Mouse (Mus musculus) stomach, postnatal 0 days (tissue): Measurements from ENCODE around the gene Ttc4. TPM values are rescaled to one million over a fixed set of nuclear protein-coding genes. Genes with fewer than 3 reads are reported as not detected.
A peak's percentile ranks its signal among the peaks of the same experiment; 100 is the strongest.

ENCODE experiments used
- ATAC-seq: fragments of 200-750 bp; cut with Nextera tagmentation; 2 replicates; pipeline ENCODE4 v1.8.0; 2017; ENCODE audit not compliant: low FRiP score, low TSS enrichment
- DNase-seq: peaks from one replicate; pipeline ENCODE4 v3.0.0-alpha.2; 2016; ENCODE audit warnings: low spot score
- H3K27ac ChIP-seq: fragments of 300-500 bp; sonication (generic); replicated peaks from 2 replicates; pipeline ENCODE4 v1.5.1; 2014; ENCODE audit warnings: mild to moderate bottlenecking, control low read depth
- H3K27me3 ChIP-seq: fragments of 300-500 bp; sonication (generic); 2 replicates; pipeline ENCODE4 v1.6.1; 2014; ENCODE audit warnings: low read length; ENCODE audit not compliant: control insufficient read depth, insufficient read depth
- H3K36me3 ChIP-seq: fragments of 300-500 bp; sonication (generic); 2 replicates; pipeline ENCODE4 v1.6.1; 2014; ENCODE audit warnings: low read length, mixed read lengths; ENCODE audit not compliant: control insufficient read depth, insufficient read depth
- H3K4me1 ChIP-seq: fragments of 300-500 bp; sonication (generic); replicated peaks from 2 replicates; pipeline ENCODE4 v1.6.1; 2014; ENCODE audit warnings: antibody characterized with exemption; ENCODE audit not compliant: control insufficient read depth, insufficient read depth
- H3K4me2 ChIP-seq: fragments of 300-500 bp; sonication (generic); replicated peaks from 2 replicates; pipeline ENCODE4 v1.6.1; 2014; ENCODE audit warnings: low read depth, mild to moderate bottlenecking, control low read depth, moderate library complexity
- H3K4me3 ChIP-seq: fragments of 300-500 bp; sonication (generic); 2 replicates; pipeline ENCODE4 v1.5.1; 2014; ENCODE audit warnings: low read depth, low read length, control low read depth
- H3K9ac ChIP-seq: fragments of 300-500 bp; sonication (generic); 2 replicates; pipeline ENCODE4 v1.6.1; 2014; ENCODE audit warnings: mild to moderate bottlenecking, low read length, control low read depth, mixed read lengths
- H3K9me3 ChIP-seq: fragments of 300-500 bp; sonication (generic); 2 replicates; pipeline ENCODE4 v1.6.1; 2016; ENCODE audit warnings: low read length; ENCODE audit not compliant: control insufficient read depth
- CTCF ChIP-seq: IDR thresholded peaks from 2 replicates; pipeline ENCODE4 v1.5.1; 2016; ENCODE audit warnings: antibody characterized with exemption, low read depth, mild to moderate bottlenecking, moderate library complexity
- EP300 ChIP-seq: optimal IDR thresholded peaks from 2 replicates; pipeline ENCODE3; 2016; ENCODE audit warnings: antibody characterized with exemption
- WGBS: fragments of 180-500 bp; shearing (Covaris S2); extraction: QIAGEN DNeasy Blood & Tissue Kit; methylation state at CpG from one replicate; pipeline ENCODE4 v1.1.7; 2014; 5-methylcytosine and 5-hydroxymethylcytosine counted together
- polyA plus RNA-seq: library from polyadenylated mRNA; unstranded; fragments of >200 nt; fragmentation: Nextera tagmentation; extraction: Ambion mirVana; gene quantifications from 2 replicates; pipeline ENCODE4 v1.2.1, GENCODE M21; 2015

Ttc4 gene
- polyA plus RNA-seq, 1 experiment from 2014 or later = 25.5 TPM

GRCm38 (mm10) chr4:106704416-106704815 is 25.7 kb upstream of the Ttc4 start:
- no peaks in the 10 kb centered on the region for H3K36me3 ChIP-seq
- no peak overlapping the region for H3K9ac ChIP-seq
- 51% methylated on average over 11 of the region's 11 CpGs for WGBS
- no peak overlapping the region for H3K27ac ChIP-seq
- TF ChIP-seq EP300 (no peak), CTCF (no peak)
- H3K9me3 ChIP-seq = no peaks in the 10 kb centered on the region
- no peaks in the 10 kb centered on the region for H3K4me1 ChIP-seq
- no peak overlapping the region for H3K4me3 ChIP-seq
- H3K4me2 ChIP-seq = no peak overlapping the region
- ATAC-seq (no peak), DNase-seq (no peak)
- no peaks in the 10 kb centered on the region for H3K27me3 ChIP-seq

- no peak for DNase-seq
- no peaks in the 10 kb centered on the region for H3K36me3 ChIP-seq
- no peaks in the 10 kb centered on the region for H3K27me3 ChIP-seq
- H3K4me3 ChIP-seq = no peak overlapping the region
- no peak overlapping the region for H3K9ac ChIP-seq
- no peak overlapping the region for H3K27ac ChIP-seq
- 73% methylated on average over 10 of the region's 10 CpGs for WGBS
- no peak for TF ChIP-seq CTCF
- H3K9me3 ChIP-seq = no peaks in the 10 kb centered on the region
- ATAC-seq = no peak
- no peak overlapping the region for H3K4me2 ChIP-seq
- H3K4me1 ChIP-seq = no peaks in the 10 kb centered on the region
Measured at GRCm38 (mm10) chr4:106703956-106704355, 25.2 kb upstream of the Ttc4 start.

- Histone ChIP-seq H3K9me3 (no peaks in the 10 kb centered on the region), H3K36me3 (no peaks in the 10 kb centered on the region), H3K4me3 (no peak overlapping the region), H3K27me3 (no peaks in the 10 kb centered on the region), H3K9ac (no peak overlapping the region), H3K4me1 (no peaks in the 10 kb centered on the region), H3K27ac (no peak overlapping the region), H3K4me2 (no peak overlapping the region)
- no peak for TF ChIP-seq CTCF
- TF ChIP-seq EP300 = no peak
- 23% methylated on average over 4 of the region's 4 CpGs for WGBS
- DNase-seq (no peak), ATAC-seq (no peak)
Measured at GRCm38 (mm10) chr4:106700798-106701197, 22.1 kb upstream of the Ttc4 start.

- Histone ChIP-seq H3K36me3 (no peaks in the 10 kb centered on the region), H3K4me3 (no peak overlapping the region), H3K4me1 (no peaks in the 10 kb centered on the region), H3K9me3 (no peaks in the 10 kb centered on the region), H3K27ac (no peak overlapping the region), H3K27me3 (no peaks in the 10 kb centered on the region), H3K9ac (no peak overlapping the region), H3K4me2 (no peak overlapping the region)
- ATAC-seq (peak; percentile 77), DNase-seq (peak; percentile 76)
- 19% methylated on average over 9 of the region's 9 CpGs for WGBS
- peak; percentile 72 for TF ChIP-seq CTCF
- no peak for TF ChIP-seq EP300
Measured at GRCm38 (mm10) chr4:106699989-106700388, 21.2 kb upstream of the Ttc4 start.

- H3K9ac ChIP-seq = no peak overlapping the region
- no peaks in the 10 kb centered on the region for H3K4me1 ChIP-seq
- ATAC-seq (no peak), DNase-seq (no peak)
- H3K9me3 ChIP-seq = no peaks in the 10 kb centered on the region
- no peak for TF ChIP-seq EP300
- no peak for TF ChIP-seq CTCF
- 79% methylated on average over 15 of the region's 15 CpGs for WGBS
- H3K4me2 ChIP-seq = no peak overlapping the region
- no peak overlapping the region for H3K4me3 ChIP-seq
- no peak overlapping the region for H3K27ac ChIP-seq
- no peaks in the 10 kb centered on the region for H3K36me3 ChIP-seq
- H3K27me3 ChIP-seq = no peaks in the 10 kb centered on the region
Measured at GRCm38 (mm10) chr4:106693841-106694430, 15.2 kb upstream of the Ttc4 start.

- Histone ChIP-seq H3K9ac (no peak overlapping the region), H3K27me3 (no peaks in the 10 kb centered on the region), H3K4me2 (no peak overlapping the region), H3K4me1 (no peaks in the 10 kb centered on the region), H3K9me3 (no peaks in the 10 kb centered on the region), H3K27ac (no peak overlapping the region), H3K36me3 (no peaks in the 10 kb centered on the region), H3K4me3 (no peak overlapping the region)
- WGBS = 37% methylated on average over 3 of the region's 3 CpGs
- DNase-seq = no peak
- ATAC-seq = peak; percentile 63
- TF ChIP-seq EP300 = no peak
- no peak for TF ChIP-seq CTCF
Measured at GRCm38 (mm10) chr4:106688636-106689296, 10.0 kb upstream of the Ttc4 start.
